Mouse (Mus musculus) hindbrain, postnatal 0 days (tissue): ENCODE measurements at regions not wholly inside any gene's neighbourhood (a gene's known extent, or its start where the extent isn't known, plus 50 kb on each side); places are given as distances from the start of the nearest gene placed in this dataset.

Source experiments
- ATAC-seq: fragments of 200-750 bp; cut with Nextera tagmentation; 2 replicates; pipeline ENCODE4 v1.8.0; 2017; ENCODE audit warnings: mild to moderate bottlenecking, moderate TSS enrichment, moderate library complexity
- DNase-seq: peaks from one replicate; pipeline ENCODE4 v3.0.0-alpha.2; 2015; ENCODE audit warnings: low spot score
- H3K27ac ChIP-seq: fragments of 300-500 bp; sonication (generic); 2 replicates; pipeline ENCODE4 v1.5.1; 2014; ENCODE audit warnings: mild to moderate bottlenecking
- H3K27me3 ChIP-seq: fragments of 300-500 bp; sonication (generic); 2 replicates; pipeline ENCODE4 v1.6.1; 2014; ENCODE audit warnings: low read length, mixed read lengths; ENCODE audit not compliant: insufficient read depth
- H3K36me3 ChIP-seq: fragments of 300-500 bp; sonication (generic); 2 replicates; pipeline ENCODE4 v1.6.1; 2014; ENCODE audit warnings: low read length, mixed read lengths; ENCODE audit not compliant: insufficient read depth
- H3K4me1 ChIP-seq: fragments of 300-500 bp; sonication (generic); 2 replicates; pipeline ENCODE4 v1.6.1; 2014; ENCODE audit warnings: antibody characterized with exemption, low read length, mixed read lengths; ENCODE audit not compliant: insufficient read depth
- H3K4me2 ChIP-seq: fragments of 300-500 bp; sonication (generic); 2 replicates; pipeline ENCODE4 v1.6.1; 2014; ENCODE audit warnings: low read depth, mild to moderate bottlenecking, low read length, moderate library complexity, mixed read lengths
- H3K4me3 ChIP-seq: fragments of 300-500 bp; sonication (generic); 2 replicates; pipeline ENCODE4 v1.5.1; 2014; ENCODE audit warnings: low read length
- H3K9ac ChIP-seq: fragments of 300-500 bp; sonication (generic); replicated peaks from 2 replicates; pipeline ENCODE4 v1.6.1; 2014; ENCODE audit warnings: mild to moderate bottlenecking, low read length, moderate library complexity, mixed read lengths
- H3K9me3 ChIP-seq: fragments of 300-500 bp; sonication (generic); 2 replicates; pipeline ENCODE4 v1.6.1; 2016; ENCODE audit warnings: low read length, mixed read lengths
- CTCF ChIP-seq: IDR thresholded peaks from 2 replicates; pipeline ENCODE4 v1.5.1; 2016; ENCODE audit warnings: antibody characterized with exemption, control low read depth, low read depth
- WGBS: fragments of 180-500 bp; shearing (Covaris S2); extraction: QIAGEN DNeasy Blood & Tissue Kit; methylation state at CpG from one replicate; pipeline ENCODE4 v1.1.7; 2014; 5-methylcytosine and 5-hydroxymethylcytosine counted together

- ATAC-seq = no peak
- H3K4me1 ChIP-seq = no peaks in the 10 kb centered on the region
- no peak overlapping the region for H3K9ac ChIP-seq
- no peak overlapping the region for H3K4me3 ChIP-seq
- no peak for DNase-seq
- no peak overlapping the region for H3K27ac ChIP-seq
- no peaks in the 10 kb centered on the region for H3K9me3 ChIP-seq
- no peak for TF ChIP-seq CTCF
- no peaks in the 10 kb centered on the region for H3K36me3 ChIP-seq
- no peaks in the 10 kb centered on the region for H3K27me3 ChIP-seq
- WGBS = 83% methylated on average over 9 of the region's 9 CpGs
- no peak overlapping the region for H3K4me2 ChIP-seq
These were observed 234.7 kb upstream of the Hes1 start for GRCm38 (mm10) chr16:29829457-29829856.

DNA sequence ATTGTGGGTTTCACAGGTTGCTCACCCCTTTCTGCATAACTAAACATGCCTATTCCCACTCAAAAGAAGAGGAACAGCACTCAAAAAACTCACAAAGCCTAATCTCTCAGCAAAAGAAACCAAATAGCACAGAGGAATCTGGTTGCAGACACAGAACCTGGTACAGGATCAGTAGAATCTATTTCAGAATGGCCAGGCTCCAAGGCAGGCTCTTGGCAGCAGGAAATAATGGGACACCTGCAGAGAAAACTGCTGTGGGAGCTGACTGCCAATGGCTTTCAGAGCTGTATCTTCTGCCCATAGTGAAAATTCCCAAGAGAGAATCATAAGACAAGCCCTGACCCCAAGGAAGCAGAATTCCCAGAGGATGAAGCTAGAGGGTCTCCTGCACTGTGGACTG lies 234.1 kb upstream of the Hes1 start:
- no peak overlapping the region for H3K27ac ChIP-seq
- no peak for TF ChIP-seq CTCF
- H3K9me3 ChIP-seq = no peaks in the 10 kb centered on the region
- H3K36me3 ChIP-seq = no peaks in the 10 kb centered on the region
- no peaks in the 10 kb centered on the region for H3K4me1 ChIP-seq
- no peak overlapping the region for H3K4me3 ChIP-seq
- no peak overlapping the region for H3K9ac ChIP-seq
- ATAC-seq = no peak
- no peaks in the 10 kb centered on the region for H3K27me3 ChIP-seq
- no peak for DNase-seq
- no peak overlapping the region for H3K4me2 ChIP-seq

DNA sequence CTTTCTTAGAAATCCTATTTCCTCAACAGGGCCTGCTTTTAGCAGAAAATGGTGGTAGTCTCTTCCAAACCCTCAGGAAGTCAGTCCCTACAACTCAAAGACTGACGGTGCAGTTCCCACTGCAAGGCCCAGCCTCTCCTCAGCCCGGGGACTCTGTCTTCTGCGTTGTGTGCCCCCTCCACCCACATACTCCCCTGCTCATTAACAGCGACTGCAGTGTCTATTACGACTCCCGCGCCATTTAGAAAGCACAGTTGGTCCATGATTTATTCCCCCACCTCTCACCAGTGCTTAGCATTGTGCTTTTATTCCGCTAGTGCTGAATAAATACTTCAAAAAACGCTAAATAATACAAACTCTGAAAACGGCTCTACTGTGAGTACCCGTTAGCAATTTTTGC lies 230.9 kb upstream of the Hes1 start:
- ATAC-seq = no peak
- H3K4me1 ChIP-seq = no peaks in the 10 kb centered on the region
- no peak for TF ChIP-seq CTCF
- no peak overlapping the region for H3K27ac ChIP-seq
- H3K9me3 ChIP-seq = no peaks in the 10 kb centered on the region
- 70% methylated on average over 11 of the region's 11 CpGs for WGBS
- H3K9ac ChIP-seq = no peak overlapping the region
- no peaks in the 10 kb centered on the region for H3K27me3 ChIP-seq
- no peaks in the 10 kb centered on the region for H3K36me3 ChIP-seq
- H3K4me2 ChIP-seq = no peak overlapping the region
- DNase-seq = no peak
- no peak overlapping the region for H3K4me3 ChIP-seq

- no peak overlapping the region for H3K9ac ChIP-seq
- no peak overlapping the region for H3K27ac ChIP-seq
- H3K27me3 ChIP-seq = no peaks in the 10 kb centered on the region
- no peaks in the 10 kb centered on the region for H3K4me1 ChIP-seq
- ATAC-seq (no peak), DNase-seq (no peak)
- no peaks in the 10 kb centered on the region for H3K9me3 ChIP-seq
- WGBS = 81% methylated on average over 6 of the region's 6 CpGs
- H3K4me2 ChIP-seq = no peak overlapping the region
- no peaks in the 10 kb centered on the region for H3K36me3 ChIP-seq
- TF ChIP-seq CTCF = no peak
- H3K4me3 ChIP-seq = no peak overlapping the region
These were observed 230.3 kb upstream of the Hes1 start for GRCm38 (mm10) chr16:29833875-29834274.

DNA sequence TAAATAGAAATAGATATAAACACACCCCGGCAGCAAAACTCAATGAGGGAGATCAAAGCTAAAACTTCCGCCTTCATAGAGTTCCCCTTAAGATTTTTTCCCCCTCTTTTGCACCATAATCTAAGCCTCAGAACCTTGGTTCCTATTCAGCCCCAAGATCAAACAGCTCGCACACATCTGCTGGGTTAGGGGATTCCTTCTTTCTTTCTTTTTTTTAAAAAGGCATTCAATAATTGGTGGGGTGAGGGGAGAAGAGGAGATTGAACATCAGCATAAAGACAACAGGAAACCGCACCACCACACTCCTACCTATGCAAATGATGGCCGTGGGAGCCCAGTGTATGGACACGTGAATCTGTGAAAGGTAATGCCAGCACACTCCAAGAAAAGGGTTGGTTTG lies 229.5 kb upstream of the Hes1 start:
- H3K27ac ChIP-seq = no peak overlapping the region
- no peak for ATAC-seq
- no peak overlapping the region for H3K4me2 ChIP-seq
- H3K36me3 ChIP-seq = no peaks in the 10 kb centered on the region
- TF ChIP-seq CTCF = no peak
- H3K27me3 ChIP-seq = no peaks in the 10 kb centered on the region
- H3K9ac ChIP-seq = no peak overlapping the region
- H3K9me3 ChIP-seq = no peaks in the 10 kb centered on the region
- H3K4me1 ChIP-seq = no peaks in the 10 kb centered on the region; the same call in 1 of the 2 replicates
- 69% methylated on average over 6 of the region's 6 CpGs for WGBS
- DNase-seq = no peak
- H3K4me3 ChIP-seq = no peak overlapping the region

- WGBS = 5% methylated on average over 14 of the region's 14 CpGs
- no peaks in the 10 kb centered on the region; the same call in 1 of the 2 replicates for H3K4me1 ChIP-seq
- DNase-seq (peak; percentile 51), ATAC-seq (0 out of 2 replicates have a peak, but pooled peaks have one; percentile 48)
- H3K27ac ChIP-seq = no peak overlapping the region
- H3K4me2 ChIP-seq = peak overlapping the region; percentile 53
- H3K4me3 ChIP-seq = peak overlapping the region; percentile 19
- no peaks in the 10 kb centered on the region for H3K36me3 ChIP-seq
- no peaks in the 10 kb centered on the region for H3K27me3 ChIP-seq
- no peak for TF ChIP-seq CTCF
- H3K9ac ChIP-seq = no peak overlapping the region; the same call in 1 of the 2 replicates
- H3K9me3 ChIP-seq = no peaks in the 10 kb centered on the region
These were observed 227.1 kb upstream of the Hes1 start for GRCm38 (mm10) chr16:29837025-29837629.

DNA sequence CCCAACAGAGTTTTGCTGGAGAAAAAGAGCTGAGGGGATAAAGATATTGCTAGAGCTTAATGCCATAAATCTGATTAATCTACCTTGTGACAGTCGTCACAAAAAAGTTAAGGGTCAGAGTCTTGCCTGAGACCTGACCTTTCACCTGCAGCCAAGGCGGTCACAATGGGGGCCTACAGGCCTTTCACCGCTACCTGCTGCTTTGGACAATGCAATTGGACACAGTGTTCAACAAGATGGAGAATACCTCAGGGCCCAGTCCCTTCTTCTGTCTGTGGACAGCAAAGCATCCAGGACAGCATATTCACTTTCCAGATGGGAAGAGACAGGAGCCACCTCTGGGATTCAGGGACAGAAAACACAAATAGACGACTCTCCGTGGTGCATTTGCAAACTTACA lies 226.3 kb upstream of the Hes1 start:
- TF ChIP-seq CTCF = no peak
- Histone ChIP-seq H3K4me2 (no peak overlapping the region), H3K4me1 (no peaks in the 10 kb centered on the region; the same call in 1 of the 2 replicates), H3K4me3 (no peak overlapping the region), H3K27ac (no peak overlapping the region), H3K9ac (no peak overlapping the region), H3K36me3 (no peaks in the 10 kb centered on the region), H3K9me3 (no peaks in the 10 kb centered on the region), H3K27me3 (0 out of 2 replicates have a peak, but pooled peaks cover 1% of the 10 kb centered on the region)
- ATAC-seq = no peak
- WGBS = 36% methylated on average over 5 of the region's 5 CpGs
- no peak for DNase-seq
